Mouse (Mus musculus) stomach, postnatal 0 days (tissue): ENCODE data around the gene Rcor2.

ENCODE experiments used
- CTCF ChIP-seq: IDR thresholded peaks from 2 replicates; pipeline ENCODE4 v1.5.1; 2016; ENCODE audit warnings: antibody characterized with exemption, low read depth, mild to moderate bottlenecking, moderate library complexity
- EP300 ChIP-seq: optimal IDR thresholded peaks from 2 replicates; pipeline ENCODE3; 2016; ENCODE audit warnings: antibody characterized with exemption

DNA sequence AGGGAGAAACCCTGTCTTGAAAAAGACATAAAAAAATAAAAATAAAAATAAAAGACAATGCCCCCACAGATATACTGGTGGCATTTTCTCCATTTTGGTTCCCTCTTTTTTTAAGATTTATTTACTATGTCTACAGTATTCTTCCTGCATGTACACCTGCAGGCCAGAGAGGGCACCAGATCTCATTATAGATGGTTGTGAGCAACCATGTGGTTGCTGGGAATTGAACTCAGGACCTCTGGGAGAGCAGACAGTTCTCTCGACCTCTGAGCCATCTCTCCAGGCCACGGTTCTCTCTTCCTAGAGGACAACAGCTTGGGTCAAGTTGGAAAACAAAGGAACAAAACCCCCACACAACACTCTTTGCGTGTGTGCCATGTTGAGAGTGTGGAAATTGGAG, 5.2 kb upstream of the Rcor2 start:
- TF ChIP-seq CTCF: no peak
- no peak for TF ChIP-seq EP300
